In genomic region chr13:55527834-55528772, GRCm38 (mm10) we compare ENCODE assay signal across 13 mouse cellular contexts. TPM values are rescaled to one million over a fixed set of nuclear protein-coding genes. Genes with fewer than 3 reads are reported as not detected.
DNase-seq lines count a peak whose midpoint lies in the region; ATAC-seq lines count a peak whose summit lies in the region.
"Had no signal": no experiment of that assay in that cellular context is flagged by ENCODE, and none has a peak within 500 bp of the region (broad histone marks: within the 10 kb centered on the region; RNA-seq: fewer than 3 reads in every experiment).

No protein-coding gene starts in this region.

- H3K27ac ChIP-seq in liver, embryonic 11.5 days (ENCODE audit: low read depth, low read length) = peak overlapping the region; percentile 64
- H3K27ac ChIP-seq in midbrain, embryonic 14.5 days (replicated peaks; ENCODE audit: low read depth, low read length) = no peak overlapping the region
- H3K27ac ChIP-seq in forebrain, embryonic 15.5 days (replicated peaks) = no peak overlapping the region
- H3K27ac ChIP-seq: embryonic facial prominence, embryonic 15.5 days; midbrain, embryonic 12.5 days had no signal

- H3K36me3 ChIP-seq in liver, embryonic 11.5 days (ENCODE audit: control insufficient read depth, insufficient read depth, low read length) = peaks cover 26% of the 10 kb centered on the region; the same call in 1 of the 2 replicates
- H3K36me3 ChIP-seq in midbrain, embryonic 14.5 days (ENCODE audit: control insufficient read depth, insufficient read depth, low read length) = peaks cover 48% of the 10 kb centered on the region
- peaks cover 37% of the 10 kb centered on the region for H3K36me3 ChIP-seq in forebrain, embryonic 15.5 days

- peak overlapping the region; percentile 36 for H3K4me2 ChIP-seq in liver, embryonic 11.5 days
- H3K4me2 ChIP-seq in midbrain, embryonic 14.5 days (ENCODE audit: low read length) = no peak overlapping the region
- H3K4me2 ChIP-seq in forebrain, embryonic 15.5 days (replicated peaks) = no peak overlapping the region
- H3K4me2 ChIP-seq: embryonic facial prominence, embryonic 15.5 days; midbrain, embryonic 12.5 days had no signal

- WGBS in liver, embryonic 11.5 days = 42% methylated on average over 18 of the region's 18 CpGs
- WGBS in midbrain, embryonic 14.5 days = 85% methylated on average over 18 of the region's 18 CpGs
- WGBS in forebrain, embryonic 15.5 days = 82% methylated on average over 18 of the region's 18 CpGs

- no peaks in the 10 kb centered on the region for H3K27me3 ChIP-seq in liver, embryonic 11.5 days (replicated peaks; ENCODE audit: control insufficient read depth, insufficient read depth, low read length)
- no peaks in the 10 kb centered on the region for H3K27me3 ChIP-seq in midbrain, embryonic 14.5 days (ENCODE audit: control insufficient read depth, insufficient read depth, low read length)
- H3K27me3 ChIP-seq in forebrain, embryonic 15.5 days = no peaks in the 10 kb centered on the region
- H3K27me3 ChIP-seq: embryonic facial prominence, embryonic 15.5 days; midbrain, embryonic 12.5 days had no signal

- peak; percentile 35 to 60 for DNase-seq in heart, adult 9 months (ENCODE audit: low spot score in 2 of 2)
- no peak for DNase-seq in heart, postnatal 4 days
- peak; percentile 81 for DNase-seq in MEL-GATA-1-ER (ENCODE audit: extremely low read depth, low read depth)
- no peak for DNase-seq in liver, embryonic 11.5 days (ENCODE audit: low spot score)
- no peak for DNase-seq in midbrain, embryonic 14.5 days
- no peak for DNase-seq in cerebellum, adult 18-20 months
- DNase-seq: cerebellum, adult 11-12 months; heart, postnatal 14 days; kidney, adult 8-10 months had no signal

- peak; percentile 63 for ATAC-seq in liver, embryonic 11.5 days (replicated peaks; ENCODE audit: low FRiP score)
- peak; percentile 69 for ATAC-seq in monocyte, adult 5-6 weeks (replicated peaks; ENCODE audit: insufficient number of reproducible peaks, low FRiP score, low TSS enrichment, poor library complexity, severe bottlenecking)
- no peak for ATAC-seq in midbrain, embryonic 14.5 days (ENCODE audit: low FRiP score, low TSS enrichment)
- no peak for ATAC-seq in forebrain, embryonic 15.5 days (replicated peaks)

- H3K4me3 ChIP-seq in liver, embryonic 11.5 days (ENCODE audit: low read depth, low read length) = no peak overlapping the region; the same call in 1 of the 2 replicates
- no peak overlapping the region for H3K4me3 ChIP-seq in midbrain, embryonic 14.5 days (replicated peaks; ENCODE audit: low read depth, low read length)
- H3K4me3 ChIP-seq in forebrain, embryonic 15.5 days = no peak overlapping the region
- H3K4me3 ChIP-seq: embryonic facial prominence, embryonic 15.5 days; midbrain, embryonic 12.5 days had no signal

- no peaks in the 10 kb centered on the region for H3K9me3 ChIP-seq in liver, embryonic 11.5 days (ENCODE audit: control insufficient read depth, low read length)
- H3K9me3 ChIP-seq in midbrain, embryonic 14.5 days (ENCODE audit: control insufficient read depth, low read length) = no peaks in the 10 kb centered on the region
- H3K9me3 ChIP-seq in forebrain, embryonic 15.5 days = no peaks in the 10 kb centered on the region
- H3K9me3 ChIP-seq: embryonic facial prominence, embryonic 15.5 days; midbrain, embryonic 12.5 days had no signal

- peak overlapping the region; percentile 5; the same call in 1 of the 2 replicates for H3K9ac ChIP-seq in liver, embryonic 11.5 days (ENCODE audit: low read depth, low read length)
- no peak overlapping the region for H3K9ac ChIP-seq in midbrain, embryonic 14.5 days (replicated peaks; ENCODE audit: low read length)
- H3K9ac ChIP-seq in forebrain, embryonic 15.5 days (replicated peaks) = no peak overlapping the region
- H3K9ac ChIP-seq: embryonic facial prominence, embryonic 15.5 days; midbrain, embryonic 12.5 days had no signal

- H3K4me1 ChIP-seq in liver, embryonic 11.5 days (replicated peaks; ENCODE audit: control insufficient read depth, insufficient read depth, low read length) = peaks cover 30% of the 10 kb centered on the region
- no peaks in the 10 kb centered on the region for H3K4me1 ChIP-seq in midbrain, embryonic 14.5 days (ENCODE audit: control insufficient read depth, insufficient read depth, low read length)
- H3K4me1 ChIP-seq in forebrain, embryonic 15.5 days = no peaks in the 10 kb centered on the region
- H3K4me1 ChIP-seq: embryonic facial prominence, embryonic 15.5 days; midbrain, embryonic 12.5 days had no signal

RNA-seq across cellular contexts. Expression of gene Dok3, which starts 1.0 kb away (rescaled TPM):
- 1 to 10 TPM; 1.0 to 1.1 TPM for total RNA-seq in heart, postnatal 4 days (2021)
- 4.3 and 6.0 TPM in 2 replicates for polyA plus RNA-seq in liver, embryonic 11.5 days (2014; fragmentation: Nextera tagmentation; extraction: Ambion mirVana)
- total RNA-seq in monocyte, adult 5-6 weeks (2017) = 86.5 to 105 TPM (median 104 TPM) in 3 replicates
- 3.4 and 4.0 TPM in 2 replicates for polyA plus RNA-seq in midbrain, embryonic 14.5 days (2014; fragmentation: Nextera tagmentation; extraction: Ambion mirVana)
- 3.6 and 4.0 TPM in 2 replicates for polyA plus RNA-seq in forebrain, embryonic 15.5 days (2015; fragmentation: Nextera tagmentation; extraction: Ambion mirVana)

RNA-seq across cellular contexts. Expression of gene Ddx41, which starts 8.4 kb away (rescaled TPM):
- 10 to 100 TPM; 16.9 to 18.5 TPM for total RNA-seq in heart, postnatal 4 days (2021)
- 62.9 and 64.6 TPM in 2 replicates for polyA plus RNA-seq in liver, embryonic 11.5 days (2014; fragmentation: Nextera tagmentation; extraction: Ambion mirVana)
- 67.7 to 76.2 TPM (median 71.8 TPM) in 3 replicates for total RNA-seq in monocyte, adult 5-6 weeks (2017)
- 56.2 and 57.6 TPM in 2 replicates for polyA plus RNA-seq in midbrain, embryonic 14.5 days (2014; fragmentation: Nextera tagmentation; extraction: Ambion mirVana)
- 67.2 and 68.4 TPM in 2 replicates for polyA plus RNA-seq in forebrain, embryonic 15.5 days (2015; fragmentation: Nextera tagmentation; extraction: Ambion mirVana)

RNA-seq across cellular contexts. Expression of gene Pdlim7, which starts 14.6 kb away (rescaled TPM):
- 100 to 1,000 TPM; 115 to 119 TPM for total RNA-seq in heart, postnatal 4 days (2021)
- polyA plus RNA-seq in liver, embryonic 11.5 days (2014; fragmentation: Nextera tagmentation; extraction: Ambion mirVana) = 86.4 and 94.6 TPM in 2 replicates
- total RNA-seq in monocyte, adult 5-6 weeks (2017) = 4.7 to 13.5 TPM (median 10.5 TPM) in 3 replicates
- polyA plus RNA-seq in midbrain, embryonic 14.5 days (2014; fragmentation: Nextera tagmentation; extraction: Ambion mirVana) = 126 and 154 TPM in 2 replicates
- polyA plus RNA-seq in forebrain, embryonic 15.5 days (2015; fragmentation: Nextera tagmentation; extraction: Ambion mirVana) = 135 and 138 TPM in 2 replicates

RNA-seq across cellular contexts. Expression of gene Dbn1, which starts 40.2 kb away (rescaled TPM):
- total RNA-seq in heart, postnatal 4 days (2021) = 10 to 100 TPM; 64.5 to 66.8 TPM
- 64.9 and 69.0 TPM in 2 replicates for polyA plus RNA-seq in liver, embryonic 11.5 days (2014; fragmentation: Nextera tagmentation; extraction: Ambion mirVana)
- 0.58 TPM in 1 of 3 replicates, not detected in the others for total RNA-seq in monocyte, adult 5-6 weeks (2017)
- polyA plus RNA-seq in midbrain, embryonic 14.5 days (2014; fragmentation: Nextera tagmentation; extraction: Ambion mirVana) = 509 and 557 TPM in 2 replicates
- 732 and 750 TPM in 2 replicates for polyA plus RNA-seq in forebrain, embryonic 15.5 days (2015; fragmentation: Nextera tagmentation; extraction: Ambion mirVana)

RNA-seq across cellular contexts. Expression of gene Fam193b, which starts 42.8 kb away (rescaled TPM):
- total RNA-seq in heart, postnatal 4 days (2021) = 10 to 100 TPM; 21.2 to 24.0 TPM
- 18.7 and 25.3 TPM in 2 replicates for polyA plus RNA-seq in liver, embryonic 11.5 days (2014; fragmentation: Nextera tagmentation; extraction: Ambion mirVana)
- total RNA-seq in monocyte, adult 5-6 weeks (2017) = 37.8 to 73.6 TPM (median 40.6 TPM) in 3 replicates
- polyA plus RNA-seq in midbrain, embryonic 14.5 days (2014; fragmentation: Nextera tagmentation; extraction: Ambion mirVana) = 50.0 and 57.6 TPM in 2 replicates
- 62.4 and 64.3 TPM in 2 replicates for polyA plus RNA-seq in forebrain, embryonic 15.5 days (2015; fragmentation: Nextera tagmentation; extraction: Ambion mirVana)

Comparison
In these comparisons a context has a peak if more than half of its experiments do, and no peak if none do; other contexts are left out.
1. DNase-seq: peak in heart, adult 9 months (2 of 2) and MEL-GATA-1-ER (single experiment); none in heart, postnatal 4 days (single experiment), liver, embryonic 11.5 days (single experiment), midbrain, embryonic 14.5 days (single experiment) and cerebellum, adult 18-20 months (0 of 2).
2. ATAC-seq: peak in liver, embryonic 11.5 days (single experiment) and monocyte, adult 5-6 weeks (single experiment); none in midbrain, embryonic 14.5 days (single experiment) and forebrain, embryonic 15.5 days (single experiment).